Mouse (Mus musculus): ENCODE data around the gene Numb.
"Not testable (repeated sequence)": the region's sequence is repeated elsewhere in the genome, so short reads cannot be mapped to it uniquely, and the experiment has no call there.

- TF ChIP-seq CTCF (IDR thresholded peaks at IDR 0.05; ENCODE audit: low read depth, low read length); GATA1 (IDR thresholded peaks at IDR 0.05; ENCODE audit: borderline replicate concordance, low read length); POLR2AphosphoS5 (IDR thresholded peaks at IDR 0.05; ENCODE audit: insufficient replicate concordance, low read depth, low read length); TAL1 (conservative IDR thresholded peaks at IDR 0.05; ENCODE audit: low read depth, low read length): not testable (repeated sequence)
These were observed 36.7 kb downstream of the Numb start for GRCm38 (mm10) chr12:83885065-83885464.
